8 mouse cellular contexts compared by ENCODE assay signal in genomic region chr7:44524502-44524901, GRCm38 (mm10). TPM values are rescaled to one million over a fixed set of nuclear protein-coding genes. Genes with fewer than 3 reads are reported as not detected.
DNase-seq lines count a peak whose midpoint lies in the region; ATAC-seq and TF ChIP-seq lines count a peak whose summit lies in the region.

Gene Mybpc2 (minus strand): TSS chr7:44524656.

- no peak within 1 kb of the TSS for H3ac ChIP-seq in myocyte (ENCODE audit: control insufficient read depth, insufficient read length)

- H3K36me3 ChIP-seq in heart, embryonic 14.5 days (ENCODE audit: control insufficient read depth, insufficient read depth, low read length): no peaks in the 10 kb centered on the region
- no peaks in the 10 kb centered on the region for H3K36me3 ChIP-seq in kidney, embryonic 16.5 days (ENCODE audit: insufficient read depth, low read length)
- H3K36me3 ChIP-seq in myocyte (ENCODE audit: control insufficient read depth, insufficient read depth): no peaks in the 10 kb centered on the region

- DNase-seq in lung, adult 18-20 months: peak; percentile 43 to 55
- no peak for DNase-seq in lung, postnatal 25 days (ENCODE audit: low spot score)
- no peak for DNase-seq in cerebellum, adult 11 months
- no peak for DNase-seq in thymus, postnatal 36 days
- DNase-seq in testis, postnatal 10 days (ENCODE audit: low spot score): no peak

- peak within 1 kb of the TSS; percentile 70 for H3K9ac ChIP-seq in heart, embryonic 14.5 days (ENCODE audit: low read length)
- H3K9ac ChIP-seq in kidney, embryonic 16.5 days (replicated peaks; ENCODE audit: low read length): peak within 1 kb of the TSS; percentile 33

- ATAC-seq in heart, embryonic 14.5 days (ENCODE audit: insufficient number of reproducible peaks, insufficient read depth, low FRiP score, low read depth): no peak
- no peak for ATAC-seq in kidney, embryonic 16.5 days (ENCODE audit: low FRiP score, low TSS enrichment)

- peaks cover 56% of the 10 kb centered on the region for H3K27me3 ChIP-seq in heart, embryonic 14.5 days (ENCODE audit: control insufficient read depth, insufficient read depth, low read length)
- H3K27me3 ChIP-seq in kidney, embryonic 16.5 days (ENCODE audit: insufficient read depth, low read length): peaks cover 23% of the 10 kb centered on the region; the same call in 1 of the 2 replicates
- H3K27me3 ChIP-seq in myocyte (ENCODE audit: control insufficient read depth, insufficient read depth, insufficient read length): peaks cover 6% of the 10 kb centered on the region

- H3K4me2 ChIP-seq in heart, embryonic 14.5 days (ENCODE audit: low read length): peak within 1 kb of the TSS; percentile 57
- peak within 1 kb of the TSS; percentile 38 for H3K4me2 ChIP-seq in kidney, embryonic 16.5 days (replicated peaks; ENCODE audit: low read depth, low read length)
- H3K4me2 ChIP-seq in myocyte (ENCODE audit: low read depth): peak within 1 kb of the TSS; percentile 58

- H3K27ac ChIP-seq in heart, embryonic 14.5 days (replicated peaks in 1 of 2; ENCODE audit: control insufficient read depth in 1 of 2, insufficient read depth in 1 of 2, low read depth in 2 of 2, low read length in 2 of 2): peak within 1 kb of the TSS; percentile 10 to 24; a peak in 1 of 4 replicates
- H3K27ac ChIP-seq in kidney, embryonic 16.5 days (ENCODE audit: low read length): no peak within 1 kb of the TSS

- TF ChIP-seq POLR2A in myocyte (IDR thresholded peaks at IDR 0.05; ENCODE audit: insufficient read length, low read depth): no peak

- H3K4me1 ChIP-seq in heart, embryonic 14.5 days (ENCODE audit: control insufficient read depth in 2 of 2, insufficient read depth in 2 of 2, low read length in 2 of 2): peaks cover 17 to 20% of the 10 kb centered on the region in 2 experiments
- peaks cover 16% of the 10 kb centered on the region; the same call in 1 of the 2 replicates for H3K4me1 ChIP-seq in kidney, embryonic 16.5 days (ENCODE audit: insufficient read depth, low read length)

- peak within 1 kb of the TSS in 1 of 2 experiments; percentile 2; a peak in 2 of 4 replicates for H3K4me3 ChIP-seq in heart, embryonic 14.5 days (ENCODE audit: control insufficient read depth in 1 of 2, insufficient read depth in 1 of 2, low read depth in 1 of 2, low read length in 2 of 2)
- peak within 1 kb of the TSS; percentile 10; the same call in 1 of the 2 replicates for H3K4me3 ChIP-seq in kidney, embryonic 16.5 days (ENCODE audit: low read length)
- no peak within 1 kb of the TSS for H3K4me3 ChIP-seq in myocyte

- WGBS in heart, embryonic 14.5 days: 25% methylated on average over 12 of the region's 12 CpGs
- 30% methylated on average over 12 of the region's 12 CpGs for WGBS in kidney, embryonic 16.5 days

- no peaks in the 10 kb centered on the region for H3K9me3 ChIP-seq in heart, embryonic 14.5 days (ENCODE audit: control insufficient read depth, low read length)
- H3K9me3 ChIP-seq in kidney, embryonic 16.5 days (ENCODE audit: low read length): no peaks in the 10 kb centered on the region

- H3K79me2 ChIP-seq in myocyte (ENCODE audit: control insufficient read depth, insufficient read depth): no peaks in the 10 kb centered on the region

TF ChIP-seq in myocyte, 11 proteins besides CTCF, POLR2A, EP300 and RAD21:
- TF ChIP-seq USF1 (IDR thresholded peaks at IDR 0.05; ENCODE audit: low read depth) (no peak), MYOD1 (IDR thresholded peaks at IDR 0.05; ENCODE audit: control insufficient read depth in 1 of 3, insufficient read length in 2 of 3, low read depth in 2 of 3) (peak in 1 of 3 experiments; percentile 47), MYOG (IDR thresholded peaks at IDR 0.05; ENCODE audit: control insufficient read depth in 1 of 3, insufficient read depth in 1 of 3, insufficient read length in 2 of 3, low read depth in 2 of 3) (peak in 1 of 3 experiments; percentile 70)

RNA-seq across cellular contexts. Expression of gene Mybpc2, which starts in this region (rescaled TPM):
- 2.3 and 3.3 TPM in 2 replicates for polyA plus RNA-seq in heart, embryonic 14.5 days (2014; fragmentation: Nextera tagmentation; extraction: Ambion mirVana)
- 0.12 and 0.14 TPM in 2 replicates for polyA plus RNA-seq in kidney, embryonic 16.5 days (2015; fragmentation: Nextera tagmentation; extraction: Ambion mirVana)
- 4.7 TPM for polyA plus RNA-seq in myocyte (2012; fragmentation: generic; extraction: Trizol)

Comparison
In these comparisons a context has a peak if more than half of its experiments do, and no peak if none do; other contexts are left out.
1. DNase-seq: peak in lung, adult 18-20 months (2 of 2); none in lung, postnatal 25 days (single experiment), cerebellum, adult 11 months (single experiment), thymus, postnatal 36 days (0 of 2) and testis, postnatal 10 days (single experiment).
2. Peak in every context shown above with its lines, with median percentiles within 50 percentile points of each other: H3K4me2 ChIP-seq.